Mouse (Mus musculus) liver, postnatal 0 days (tissue): ENCODE measurements around the gene Acvr1c. TPM values are rescaled to one million over a fixed set of nuclear protein-coding genes. Genes with fewer than 3 reads are reported as not detected.

ENCODE experiments used
- ATAC-seq: fragments of 200-750 bp; cut with Nextera tagmentation; 2 replicates; pipeline ENCODE4 v1.8.0; 2017; ENCODE audit warnings: mild to moderate bottlenecking, moderate library complexity
- DNase-seq: peaks from one replicate; pipeline ENCODE4 v3.0.0-alpha.2; 2016
- H3K27ac ChIP-seq: fragments of 300-500 bp; sonication (generic); 2 replicates; pipeline ENCODE4 v1.5.1; 2014; ENCODE audit warnings: antibody characterized with exemption, moderate library complexity, mild to moderate bottlenecking, low read depth
- H3K27me3 ChIP-seq: fragments of 300-500 bp; sonication (generic); 2 replicates; pipeline ENCODE4 v1.6.1; 2014; ENCODE audit warnings: low read length, control low read depth, mixed read lengths; ENCODE audit not compliant: insufficient read depth
- H3K36me3 ChIP-seq: fragments of 300-500 bp; sonication (generic); replicated peaks from 2 replicates; pipeline ENCODE4 v1.6.1; 2014; ENCODE audit warnings: mild to moderate bottlenecking, control low read depth, low read length, moderate library complexity, mixed read lengths; ENCODE audit not compliant: insufficient read depth
- H3K4me1 ChIP-seq: fragments of 300-500 bp; sonication (generic); 2 replicates; pipeline ENCODE4 v1.6.1; 2014; ENCODE audit warnings: antibody characterized with exemption, mild to moderate bottlenecking, control low read depth; ENCODE audit not compliant: insufficient read depth
- H3K4me2 ChIP-seq: fragments of 300-500 bp; sonication (generic); 2 replicates; pipeline ENCODE4 v1.6.1; 2014; ENCODE audit warnings: low read depth, mild to moderate bottlenecking, low read length, moderate library complexity, mixed read lengths
- H3K4me3 ChIP-seq: fragments of 300-500 bp; sonication (generic); 2 replicates; pipeline ENCODE4 v1.5.1; 2014; ENCODE audit warnings: low read depth, low read length
- H3K9ac ChIP-seq: fragments of 300-500 bp; sonication (generic); replicated peaks from 2 replicates; pipeline ENCODE4 v1.6.1; 2014; ENCODE audit warnings: mild to moderate bottlenecking, moderate library complexity
- H3K9me3 ChIP-seq: fragments of 300-500 bp; sonication (generic); 2 replicates; pipeline ENCODE4 v1.6.1; 2016; ENCODE audit warnings: mild to moderate bottlenecking, control low read depth, low read length, mixed read lengths
- CTCF ChIP-seq: sonication (generic); IDR thresholded peaks from 2 replicates; pipeline ENCODE4 v1.5.1; 2016; ENCODE audit warnings: antibody characterized with exemption, low read depth
- EP300 ChIP-seq: IDR thresholded peaks from 2 replicates; pipeline ENCODE4 v1.6.1; 2016; ENCODE audit warnings: antibody characterized with exemption, low read depth, mild to moderate bottlenecking
- WGBS: fragments of 180-500 bp; shearing (Covaris S2); extraction: QIAGEN DNeasy Blood & Tissue Kit; methylation state at CpG from one replicate; pipeline ENCODE4 v1.1.7; 2014; ENCODE audit not compliant: insufficient replicate concordance; 5-methylcytosine and 5-hydroxymethylcytosine counted together
- polyA plus RNA-seq: library from polyadenylated mRNA; unstranded; fragments of >200 nt; fragmentation: Nextera tagmentation; extraction: Ambion mirVana; gene quantifications from 2 replicates; pipeline ENCODE4 v1.2.1, GENCODE M21; 2015

Acvr1c gene
- polyA plus RNA-seq, 1 experiment from 2014 or later, result 0.05 TPM

DNA sequence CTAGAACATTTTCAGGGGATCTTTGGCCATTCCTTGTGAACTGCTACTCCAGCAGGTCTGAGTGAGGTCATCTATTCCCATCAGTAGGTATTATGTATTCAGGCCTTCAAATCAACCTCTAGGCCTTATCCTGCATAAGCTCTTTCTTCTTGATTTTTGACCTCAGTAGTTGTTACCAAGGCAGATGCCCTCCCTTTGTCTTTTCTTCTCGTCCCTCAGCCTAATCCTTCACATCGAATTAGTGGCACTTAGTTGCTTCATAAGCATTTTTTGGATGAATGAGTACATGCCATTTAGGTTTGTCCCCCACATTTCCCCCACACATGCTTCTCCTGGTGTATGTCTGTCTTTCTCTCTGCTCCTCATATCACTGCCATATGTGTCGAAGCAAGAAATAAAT lies 8.5 kb upstream of the Acvr1c start:
- Histone ChIP-seq H3K27ac (no peak overlapping the region), H3K9me3 (no peaks in the 10 kb centered on the region), H3K4me1 (no peaks in the 10 kb centered on the region), H3K9ac (no peak overlapping the region), H3K27me3 (no peaks in the 10 kb centered on the region), H3K36me3 (no peaks in the 10 kb centered on the region), H3K4me2 (no peak overlapping the region), H3K4me3 (no peak overlapping the region)
- 64% methylated on average over 3 of the region's 3 CpGs for WGBS
- no peak for ATAC-seq
- DNase-seq, result no peak
- no peak for TF ChIP-seq EP300
- no peak for TF ChIP-seq CTCF

DNA sequence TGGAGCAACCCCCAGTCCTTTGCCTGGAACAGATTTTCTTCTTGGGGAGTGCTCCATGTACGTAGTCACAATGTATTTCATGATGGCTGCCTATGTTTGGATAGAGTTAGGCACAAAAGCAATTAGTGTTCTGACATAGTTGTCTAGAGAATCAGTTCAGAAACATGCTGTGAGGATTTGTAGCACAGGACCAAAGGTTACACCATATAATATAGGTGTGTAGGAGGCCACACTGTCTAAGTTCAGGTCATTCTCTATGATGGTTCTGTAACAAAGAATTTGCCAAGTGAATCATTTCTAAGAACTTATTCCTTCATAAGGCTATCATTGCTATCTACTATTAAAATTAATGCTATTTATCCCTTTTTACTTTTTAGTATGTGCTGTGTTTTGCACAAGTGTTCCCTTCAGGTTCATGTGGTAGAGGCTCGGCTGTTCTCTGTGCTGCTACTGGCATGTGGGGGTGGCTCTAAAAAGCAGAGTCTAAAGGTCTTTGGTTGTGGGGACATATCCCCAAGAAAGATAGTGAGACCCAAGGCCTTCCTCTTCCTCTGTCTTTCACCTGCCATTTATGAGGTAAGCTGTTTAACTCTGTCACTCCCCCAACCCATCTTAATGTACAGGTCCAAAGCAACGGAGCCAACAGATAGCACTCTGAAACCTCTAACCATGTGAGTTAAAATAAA lies 3.8 kb upstream of the Acvr1c start:
- Histone ChIP-seq H3K27ac (no peak overlapping the region), H3K27me3 (peaks cover 14% of the 10 kb centered on the region), H3K9ac (no peak overlapping the region), H3K4me1 (0 out of 2 replicates have a peak, but pooled peaks cover 7% of the 10 kb centered on the region), H3K36me3 (no peaks in the 10 kb centered on the region), H3K9me3 (no peaks in the 10 kb centered on the region), H3K4me3 (no peak overlapping the region), H3K4me2 (no peak overlapping the region)
- DNase-seq, result no peak
- TF ChIP-seq CTCF (no peak), EP300 (no peak)
- 80% methylated on average over 3 of the region's 3 CpGs for WGBS
- no peak for ATAC-seq

DNA sequence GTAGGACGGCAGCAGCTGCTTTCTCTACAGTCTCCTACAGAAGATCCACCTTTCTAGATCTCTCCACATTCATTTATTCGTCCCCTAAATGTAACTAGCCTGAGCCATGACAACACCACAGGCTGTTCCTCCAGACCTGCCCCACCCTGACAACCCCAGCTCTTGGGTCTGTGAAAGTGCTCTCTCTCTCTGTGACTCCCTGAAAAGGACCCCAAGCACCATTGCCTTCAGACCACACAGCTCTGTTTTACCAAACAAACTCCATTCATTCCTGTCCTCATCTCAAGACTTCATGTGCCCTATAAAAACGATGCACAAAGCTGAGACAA lies 401 bp upstream of the Acvr1c start:
- no peaks in the 10 kb centered on the region for H3K36me3 ChIP-seq
- no peak overlapping the region for H3K9ac ChIP-seq
- H3K4me3 ChIP-seq, result peak overlapping the region; percentile 46; the same call in 1 of the 2 replicates
- H3K9me3 ChIP-seq, result no peaks in the 10 kb centered on the region
- DNase-seq (no peak), ATAC-seq (no peak)
- no peak for TF ChIP-seq CTCF
- TF ChIP-seq EP300, result no peak
- H3K4me1 ChIP-seq, result 0 out of 2 replicates have a peak, but pooled peaks cover 7% of the 10 kb centered on the region
- no peak overlapping the region for H3K27ac ChIP-seq
- WGBS, result 19% methylated on average over 3 of the region's 3 CpGs
- peaks cover 18% of the 10 kb centered on the region for H3K27me3 ChIP-seq
- peak overlapping the region; percentile 77 for H3K4me2 ChIP-seq

DNA sequence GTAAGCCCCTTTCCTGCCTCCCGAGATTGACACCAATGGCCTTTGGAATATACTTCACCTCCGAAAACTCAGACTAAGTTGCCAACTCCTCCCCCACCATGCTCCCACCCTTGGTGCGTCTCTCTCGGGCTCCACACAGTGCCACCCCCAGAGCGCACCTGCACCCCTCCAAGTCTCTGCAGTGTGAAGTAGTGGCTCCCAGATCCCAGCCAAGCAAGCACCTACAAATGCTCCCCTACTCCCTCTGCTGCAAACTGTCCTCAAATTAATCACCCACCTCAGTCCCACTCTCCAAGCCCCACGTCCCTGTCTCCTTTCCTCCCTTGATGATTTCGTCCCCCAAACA lies 654 bp downstream of the Acvr1c start:
- no peak for ATAC-seq
- 1% methylated on average over 7 of the region's 7 CpGs for WGBS
- Histone ChIP-seq H3K4me3 (peak overlapping the region; percentile 46), H3K27ac (no peak overlapping the region), H3K36me3 (no peaks in the 10 kb centered on the region), H3K27me3 (peaks cover 18% of the 10 kb centered on the region), H3K9me3 (no peaks in the 10 kb centered on the region), H3K4me1 (0 out of 2 replicates have a peak, but pooled peaks cover 7% of the 10 kb centered on the region), H3K9ac (no peak overlapping the region), H3K4me2 (peak overlapping the region; percentile 77)
- DNase-seq, result no peak
- TF ChIP-seq EP300 (no peak), CTCF (no peak)

GRCm38 (mm10) chr2:58354389-58354788 lies 3.3 kb downstream of the Acvr1c start:
- H3K27ac ChIP-seq, result no peak overlapping the region
- H3K27me3 ChIP-seq, result peaks cover 18% of the 10 kb centered on the region
- H3K9me3 ChIP-seq, result no peaks in the 10 kb centered on the region
- no peak overlapping the region for H3K9ac ChIP-seq
- WGBS, result 77% methylated on average over 3 of the region's 3 CpGs
- H3K4me2 ChIP-seq, result no peak overlapping the region
- TF ChIP-seq EP300 (no peak), CTCF (no peak)
- 0 out of 2 replicates have a peak, but pooled peaks cover 7% of the 10 kb centered on the region for H3K4me1 ChIP-seq
- H3K36me3 ChIP-seq, result no peaks in the 10 kb centered on the region
- DNase-seq (no peak), ATAC-seq (no peak)
- no peak overlapping the region for H3K4me3 ChIP-seq

GRCm38 (mm10) chr2:58352846-58353245 lies 4.8 kb downstream of the Acvr1c start:
- Histone ChIP-seq H3K4me3 (no peak overlapping the region), H3K4me1 (0 out of 2 replicates have a peak, but pooled peaks cover 7% of the 10 kb centered on the region), H3K36me3 (no peaks in the 10 kb centered on the region), H3K9ac (no peak overlapping the region), H3K27ac (no peak overlapping the region), H3K4me2 (no peak overlapping the region), H3K9me3 (no peaks in the 10 kb centered on the region), H3K27me3 (peaks cover 13% of the 10 kb centered on the region)
- TF ChIP-seq EP300 (no peak), CTCF (no peak)
- DNase-seq, result no peak
- WGBS, result 61% methylated on average over 5 of the region's 5 CpGs
- no peak for ATAC-seq
